Comparison of ENCODE assay signal across 8 mouse cellular contexts in genomic region chr7:89980485-89981422, GRCm38 (mm10). TPM values are rescaled to one million over a fixed set of nuclear protein-coding genes. Genes with fewer than 3 reads are reported as not detected.
A peak's percentile ranks its signal among the peaks of the same experiment; 100 is the strongest.
DNase-seq lines count a peak whose midpoint lies in the region; ATAC-seq and TF ChIP-seq lines count a peak whose summit lies in the region.

Eed (minus strand) TSS chr7:89980983.

- peak within 1 kb of the TSS; percentile 78 for H3K4me2 ChIP-seq in embryonic facial prominence, embryonic 14.5 days (ENCODE audit: low read depth, low read length)
- H3K4me2 ChIP-seq in limb, embryonic 14.5 days (replicated peaks; ENCODE audit: low read depth, low read length, severe bottlenecking): peak within 1 kb of the TSS; percentile 81
- H3K4me2 ChIP-seq in midbrain, postnatal 0 days (ENCODE audit: low read depth, low read length, poor library complexity, severe bottlenecking): peak within 1 kb of the TSS; percentile 92

- H3K9me3 ChIP-seq in embryonic facial prominence, embryonic 14.5 days (ENCODE audit: control insufficient read depth, low read length): no peaks in the 10 kb centered on the region
- H3K9me3 ChIP-seq in limb, embryonic 14.5 days (ENCODE audit: control insufficient read depth, low read length): no peaks in the 10 kb centered on the region
- no peaks in the 10 kb centered on the region for H3K9me3 ChIP-seq in midbrain, postnatal 0 days (ENCODE audit: low read length)

- peak within 1 kb of the TSS; percentile 92 for H3K9ac ChIP-seq in embryonic facial prominence, embryonic 14.5 days (ENCODE audit: low read depth, low read length)
- peak within 1 kb of the TSS; percentile 87 for H3K9ac ChIP-seq in limb, embryonic 14.5 days (ENCODE audit: low read depth, low read length, severe bottlenecking)
- H3K9ac ChIP-seq in midbrain, postnatal 0 days (replicated peaks; ENCODE audit: low read length, poor library complexity, severe bottlenecking): peak within 1 kb of the TSS; percentile 84

- peak; percentile 69; the same call in 1 of the 2 replicates for TF ChIP-seq POLR2A in limb, embryonic 14.5 days (IDR thresholded peaks at IDR 0.05; ENCODE audit: borderline replicate concordance, extremely low read depth, insufficient read depth, insufficient read length)

- H3K4me1 ChIP-seq in embryonic facial prominence, embryonic 14.5 days (ENCODE audit: control insufficient read depth, insufficient read depth, low read length): peaks cover 14% of the 10 kb centered on the region
- peaks cover 12% of the 10 kb centered on the region for H3K4me1 ChIP-seq in limb, embryonic 14.5 days (ENCODE audit: control insufficient read depth, insufficient read depth, low read length)
- H3K4me1 ChIP-seq in midbrain, postnatal 0 days (ENCODE audit: insufficient read depth, low read length): 0 out of 2 replicates have a peak, but pooled peaks cover 3% of the 10 kb centered on the region

- TF ChIP-seq CTCF in midbrain, postnatal 0 days (IDR thresholded peaks at IDR 0.05): no peak

- DNase-seq in 3T3-L1 (ENCODE audit: low read depth, low spot score): peak; percentile 93
- peak; percentile 86 to 90 for DNase-seq in adrenal gland, postnatal 4 days (ENCODE audit: low spot score in 2 of 2)
- DNase-seq in embryonic facial prominence, embryonic 14.5 days (ENCODE audit: low spot score): peak; percentile 97
- DNase-seq in heart, adult 8-10 months (ENCODE audit: low spot score): peak; percentile 92
- DNase-seq in kidney, adult 9 months: peak; percentile 95
- DNase-seq in limb, embryonic 14.5 days (ENCODE audit: low spot score): peak; percentile 96
- peak; percentile 97 for DNase-seq in midbrain, postnatal 0 days (ENCODE audit: low spot score)
- peak; percentile 89 to 93 for DNase-seq in spleen, postnatal 14 days (ENCODE audit: low spot score in 2 of 2)

- under 1% methylated on average over 69 of the region's 87 CpGs for WGBS in embryonic facial prominence, embryonic 14.5 days
- under 1% methylated on average over 65 of the region's 87 CpGs for WGBS in limb, embryonic 14.5 days
- under 1% methylated on average over 82 of the region's 87 CpGs for WGBS in midbrain, postnatal 0 days

- peak; percentile 89 for ATAC-seq in embryonic facial prominence, embryonic 14.5 days (ENCODE audit: low read depth)
- peak; percentile 89 for ATAC-seq in limb, embryonic 14.5 days (ENCODE audit: low FRiP score, low read depth)
- ATAC-seq in midbrain, postnatal 0 days (ENCODE audit: low FRiP score): peak; percentile 93

- peak within 1 kb of the TSS; percentile 100 for H3K27ac ChIP-seq in embryonic facial prominence, embryonic 14.5 days (replicated peaks; ENCODE audit: low read depth, low read length)
- peak within 1 kb of the TSS; percentile 99 for H3K27ac ChIP-seq in limb, embryonic 14.5 days (replicated peaks; ENCODE audit: low read depth, low read length)
- H3K27ac ChIP-seq in midbrain, postnatal 0 days (ENCODE audit: low read depth, low read length): peak within 1 kb of the TSS; percentile 100

- no peaks in the 10 kb centered on the region for H3K27me3 ChIP-seq in embryonic facial prominence, embryonic 14.5 days (replicated peaks; ENCODE audit: control insufficient read depth, insufficient read depth, low read length)
- no peaks in the 10 kb centered on the region for H3K27me3 ChIP-seq in limb, embryonic 14.5 days (ENCODE audit: control insufficient read depth, insufficient read depth, low read length)
- no peaks in the 10 kb centered on the region for H3K27me3 ChIP-seq in midbrain, postnatal 0 days (ENCODE audit: insufficient read depth, low read length)

- H3K4me3 ChIP-seq in embryonic facial prominence, embryonic 14.5 days (ENCODE audit: low read depth, low read length): peak within 1 kb of the TSS; percentile 81
- H3K4me3 ChIP-seq in limb, embryonic 14.5 days (replicated peaks; ENCODE audit: low read length): peak within 1 kb of the TSS; percentile 87
- peak within 1 kb of the TSS; percentile 86 for H3K4me3 ChIP-seq in midbrain, postnatal 0 days (ENCODE audit: low read depth, low read length)

- peaks cover 11% of the 10 kb centered on the region for H3K36me3 ChIP-seq in embryonic facial prominence, embryonic 14.5 days (ENCODE audit: control insufficient read depth, insufficient read depth, low read length)
- peaks cover 12% of the 10 kb centered on the region for H3K36me3 ChIP-seq in limb, embryonic 14.5 days (ENCODE audit: control insufficient read depth, insufficient read depth, low read length)
- H3K36me3 ChIP-seq in midbrain, postnatal 0 days (ENCODE audit: insufficient read depth, low read length): no peaks in the 10 kb centered on the region

RNA-seq across cellular contexts. Expression of gene Eed, which starts in this region (rescaled TPM):
- 10 to 100 TPM; 69.7 to 77.9 TPM for total RNA-seq in adrenal gland, postnatal 4 days (2021)
- 62.8 and 64.7 TPM in 2 replicates for polyA plus RNA-seq in embryonic facial prominence, embryonic 14.5 days (2014; fragmentation: Nextera tagmentation; extraction: Ambion mirVana)
- total RNA-seq in heart, adult 8-10 months (2022): 10 to 100 TPM; 20.6 to 29.7 (median 25.5) TPM
- 58.8 and 99.5 TPM in 2 replicates for polyA plus RNA-seq in limb, embryonic 14.5 days (2012; rRNA removed)
- polyA plus RNA-seq in limb, embryonic 14.5 days (2014; fragmentation: Nextera tagmentation; extraction: Ambion mirVana): 62.8 and 73.0 TPM in 2 replicates
- total RNA-seq in midbrain, postnatal 0 days (2014; rRNA removed): 25.4 and 29.5 TPM in 2 replicates
- 14.3 and 18.0 TPM in 2 replicates for polyA plus RNA-seq in midbrain, postnatal 0 days (2015; fragmentation: Nextera tagmentation; extraction: Ambion mirVana)

Comparison
In these comparisons a context has a peak if more than half of its experiments do, and no peak if none do; other contexts are left out.
1. Peak in every context shown above with its lines: DNase-seq, ATAC-seq, H3K4me3 ChIP-seq and H3K27ac ChIP-seq.